Mouse (Mus musculus) mesoderm, embryonic 11.5 days (tissue): Measurements from ENCODE around the gene Igfn1.

ENCODE experiments used
- DNase-seq: peaks from one replicate; pipeline ENCODE4 v3.0.0-alpha.2; 2012; ENCODE audit warnings: low read depth, low spot score

Gene Igfn1

GRCm38 (mm10) chr1:135933704-135934293 is 72.3 kb downstream of the Igfn1 start:
- DNase-seq: no peak

GRCm38 (mm10) chr1:135929876-135930275 is 76.3 kb downstream of the Igfn1 start:
- DNase-seq: no peak

GRCm38 (mm10) chr1:135925848-135926247 is 80.3 kb downstream of the Igfn1 start:
- DNase-seq: no peak

GRCm38 (mm10) chr1:135924377-135924994 is 81.7 kb downstream of the Igfn1 start:
- DNase-seq: no peak

- DNase-seq: no peak
Measured at GRCm38 (mm10) chr1:135923229-135923628, 82.9 kb downstream of the Igfn1 start.

GRCm38 (mm10) chr1:135918644-135919407 is 87.3 kb downstream of the Igfn1 start, which contains the start of gene Pkp1:
Pkp1 (minus strand) TSS chr1:135919207.
- DNase-seq: no peak

GRCm38 (mm10) chr1:135917206-135917605 is 88.9 kb downstream of the Igfn1 start:
- no peak for DNase-seq

- DNase-seq: no peak
Measured at GRCm38 (mm10) chr1:135916486-135917058, 89.6 kb downstream of the Igfn1 start.

GRCm38 (mm10) chr1:135913657-135914056 is 92.5 kb downstream of the Igfn1 start:
- DNase-seq: no peak

- DNase-seq: no peak
Measured at GRCm38 (mm10) chr1:135909381-135909780, 96.8 kb downstream of the Igfn1 start.

- no peak for DNase-seq
Measured at GRCm38 (mm10) chr1:135906736-135907135, 99.4 kb downstream of the Igfn1 start.
